Mouse (Mus musculus) CH12.LX (cell line): ENCODE measurements around the gene Il17f.

ENCODE experiments used
- BHLHE40 ChIP-seq: IDR thresholded peaks from 2 replicates; pipeline ENCODE4 v1.6.1; 2011; ENCODE audit warnings: mild to moderate bottlenecking, low read depth, low read length, improper control_type of control experiment
- CTCF ChIP-seq, 2 experiments: IDR thresholded peaks in 1 of 2; conservative IDR thresholded peaks in 1 of 2; 2 replicates each; pipeline ENCODE4 v1.5.1; 2011 to 2012; ENCODE audit warnings: low read depth in 2 of 2, low read length in 2 of 2, improper control_type of control experiment in 1 of 2, inconsistent platforms in 1 of 2, mild to moderate bottlenecking in 1 of 2, moderate library complexity in 1 of 2
- MAFK ChIP-seq: IDR thresholded peaks from 2 replicates; pipeline ENCODE4 v1.6.1; 2011; ENCODE audit warnings: low read length, improper control_type of control experiment; ENCODE audit not compliant: insufficient replicate concordance
- MAX ChIP-seq: IDR thresholded peaks from 2 replicates; pipeline ENCODE4 v1.6.1; 2011; ENCODE audit warnings: low read length, improper control_type of control experiment
- MXI1 ChIP-seq: IDR thresholded peaks from 2 replicates; pipeline ENCODE4 v1.6.1; 2011; ENCODE audit warnings: mild to moderate bottlenecking, low read depth, low read length, improper control_type of control experiment
- PAX5 ChIP-seq: IDR thresholded peaks from 2 replicates; pipeline ENCODE4 v1.6.1; 2012; ENCODE audit warnings: low read length, inconsistent platforms, mixed read lengths
- POLR2A ChIP-seq: IDR thresholded peaks from 2 replicates; pipeline ENCODE4 v1.6.1; 2011; ENCODE audit warnings: low read depth, mild to moderate bottlenecking, improper control_type of control experiment, low read length
- SMC3 ChIP-seq: IDR thresholded peaks from 2 replicates; pipeline ENCODE4 v1.6.1; 2011; ENCODE audit warnings: low read depth, low read length, improper control_type of control experiment
- USF1 ChIP-seq: IDR thresholded peaks from 2 replicates; pipeline ENCODE4 v1.6.1; 2014; ENCODE audit warnings: low read depth, mild to moderate bottlenecking, inconsistent platforms, low read length, improper control_type of control experiment
- ZC3H11A ChIP-seq: IDR thresholded peaks from 2 replicates; pipeline ENCODE4 v1.6.1; 2012; ENCODE audit warnings: low read depth, mild to moderate bottlenecking, inconsistent platforms, low read length, improper control_type of control experiment

- peak in 1 of 2 experiments; percentile 72; a peak in 2 of 4 replicates for TF ChIP-seq CTCF (conservative IDR thresholded peaks at IDR 0.05 in 1 of 2, IDR thresholded peaks at IDR 0.05 in 1 of 2; ENCODE audit: low read depth in 2 of 2, low read length in 2 of 2)
- TF ChIP-seq MXI1 = no peak
- TF ChIP-seq USF1 = no peak
- TF ChIP-seq BHLHE40 = no peak
- TF ChIP-seq POLR2A = no peak
- TF ChIP-seq MAX = no peak
- TF ChIP-seq MAFK = no peak
- no peak for TF ChIP-seq ZC3H11A
- TF ChIP-seq PAX5 = no peak
- peak; percentile 69 for TF ChIP-seq SMC3
Observed at GRCm38 (mm10) chr1:20738483-20738882, 51.9 kb downstream of the Il17f start.
